Mouse (Mus musculus) heart, postnatal 14 days (tissue): Measurements from ENCODE around the gene Efcab9. TPM values are rescaled to one million over a fixed set of nuclear protein-coding genes. Genes with fewer than 3 reads are reported as not detected.
A peak's percentile ranks its signal among the peaks of the same experiment; 100 is the strongest.

Experiments used
- DNase-seq, 2 experiments: peaks; one replicate each; pipeline ENCODE4 v3.0.0; 2021 to 2022
- intact Hi-C: fragments of 180-260 bp; cut with DNase I; formaldehyde crosslinking; loops from one replicate; pipeline ENCODE4 v1.15.1; 2025
- total RNA-seq, 2 experiments: library from RNA; stranded (reverse); gene quantifications; 2 replicates each; pipeline ENCODE4 v1.2.3; 2021

Efcab9 gene
- total RNA-seq, 2 experiments from 2014 or later = 0.57 to 0.68 TPM

DNA sequence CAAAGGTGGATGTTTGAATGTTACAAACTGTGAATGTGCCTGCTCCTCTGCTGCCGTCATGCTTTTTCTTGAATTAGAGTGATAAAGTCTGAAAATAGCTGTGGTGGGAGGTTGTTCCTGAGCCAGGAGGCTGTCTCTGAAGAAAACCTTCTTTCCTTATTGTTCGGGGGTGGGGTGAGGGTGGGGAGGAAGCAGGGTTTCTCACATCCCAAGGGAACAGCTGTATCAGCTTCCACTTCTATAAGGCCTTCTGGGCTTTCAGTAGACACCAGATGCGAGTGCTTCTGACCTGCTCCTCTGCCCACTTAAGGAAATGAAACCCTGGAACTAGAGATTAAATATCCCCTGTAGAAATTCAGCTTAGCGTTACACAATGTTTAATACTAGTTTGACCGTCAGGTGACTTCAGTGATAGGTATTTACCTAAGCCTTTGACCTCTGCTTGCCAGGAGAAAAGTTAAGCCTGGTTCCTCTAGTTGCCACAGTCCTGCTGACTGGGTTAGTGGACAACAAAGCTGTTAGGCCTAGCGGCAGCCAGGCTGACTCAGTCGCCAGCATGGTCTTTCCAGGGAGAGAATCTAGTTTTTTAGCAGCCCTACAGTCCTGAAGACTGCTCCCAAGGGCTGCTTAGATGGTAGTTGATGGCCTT, 26.7 kb downstream of the Efcab9 start:
- no peak for DNase-seq
- intact Hi-C loops = no loop called here

DNA sequence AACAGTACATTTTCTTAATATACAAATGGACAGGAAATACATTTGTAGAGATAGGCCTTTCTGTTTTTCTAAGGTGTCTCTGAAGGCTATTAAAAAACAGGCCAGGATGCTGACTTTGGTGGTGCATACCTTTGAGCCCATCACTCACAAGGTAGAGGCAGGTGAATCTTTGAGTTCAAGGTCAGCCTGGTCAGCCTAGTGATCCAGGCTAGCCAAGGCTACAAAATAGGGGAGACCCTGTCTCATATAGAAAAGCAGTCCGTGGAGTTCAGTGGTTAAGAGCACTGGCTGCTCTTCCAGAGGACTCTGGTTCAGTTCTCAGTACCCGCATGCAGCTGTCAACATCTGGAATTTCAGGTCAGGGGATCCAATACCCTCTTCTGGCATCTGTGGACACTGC, 28.2 kb downstream of the Efcab9 start:
- DNase-seq = no peak
- intact Hi-C loops = no loop called here

DNA sequence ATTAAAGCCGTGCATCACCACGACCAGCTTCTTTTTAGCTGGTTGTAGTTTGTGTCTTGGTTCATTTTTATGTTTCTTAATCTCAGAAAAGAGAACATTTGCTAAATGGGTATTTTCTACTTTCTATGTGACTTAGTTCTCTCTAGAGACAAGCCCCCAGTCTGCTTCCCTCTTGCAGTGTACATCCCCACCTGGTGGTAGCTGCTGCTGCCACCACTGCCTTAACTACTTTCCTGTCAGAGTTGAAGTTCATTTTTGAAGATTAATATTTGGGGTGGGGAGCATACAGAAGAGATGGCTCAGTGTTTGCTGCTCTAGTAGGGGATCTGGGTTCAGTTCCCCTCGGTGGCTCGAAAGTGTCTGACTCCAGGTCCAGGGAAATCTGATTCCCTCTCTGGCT, 31.9 kb downstream of the Efcab9 start:
- DNase-seq = no peak
- intact Hi-C loops = no loop called here

DNA sequence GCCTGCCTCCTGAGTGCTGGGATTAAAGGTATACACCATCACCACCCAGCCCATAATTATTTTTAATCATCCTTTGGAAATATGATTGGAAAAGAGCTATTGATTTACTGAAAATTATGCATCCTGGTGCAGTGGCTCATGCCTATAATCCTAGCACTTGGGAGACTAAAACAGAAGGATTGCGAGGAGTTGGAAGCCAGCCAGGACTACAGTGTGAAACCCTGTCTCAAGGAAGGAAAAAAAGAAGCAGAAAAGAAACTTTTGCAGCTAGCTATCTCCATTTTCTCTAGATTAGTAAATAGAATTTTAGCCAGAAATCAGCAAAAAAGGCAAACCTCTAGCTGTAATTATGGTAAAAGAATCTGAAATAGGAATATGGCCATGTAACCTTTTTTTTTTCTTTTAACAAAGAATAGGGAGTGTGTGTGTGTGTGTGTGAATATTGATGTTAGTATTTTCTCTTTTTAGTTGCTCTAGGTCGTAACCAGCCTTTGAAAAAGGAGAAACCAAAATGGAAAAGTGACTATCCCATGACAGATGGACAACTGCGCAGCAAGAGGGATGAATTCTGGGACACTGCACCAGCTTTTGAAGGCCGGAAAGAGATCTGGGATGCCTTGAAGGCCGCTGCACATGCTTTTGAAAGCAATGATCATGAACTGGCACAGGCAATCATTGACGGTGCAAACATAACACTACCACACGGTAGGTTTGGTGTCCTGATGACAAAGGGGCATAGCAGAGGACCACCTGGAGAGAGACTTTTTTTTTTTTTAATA, 32.9 kb downstream of the Efcab9 start:
- intact Hi-C loops = no loop called here

DNA sequence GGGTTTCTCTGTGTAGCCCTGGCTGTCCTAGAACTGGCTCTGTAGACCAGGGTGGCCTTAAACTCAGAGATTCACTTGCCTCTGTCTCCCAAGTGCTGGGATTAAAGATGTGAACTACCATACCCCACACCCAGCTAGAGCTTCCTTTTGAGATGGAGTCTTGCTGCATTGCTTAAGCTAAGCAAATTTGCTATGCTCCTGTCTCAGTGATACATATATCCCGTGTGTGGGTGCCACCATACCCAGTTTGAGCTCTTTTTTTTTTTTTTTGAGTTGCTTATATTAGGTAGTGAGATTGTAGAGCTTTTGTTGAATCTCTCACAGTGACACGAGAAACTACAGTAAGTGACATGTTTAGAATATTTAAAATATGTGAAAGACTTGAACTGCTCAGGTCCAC, 36.6 kb downstream of the Efcab9 start:
- intact Hi-C loops = no loop called here
- no peak for DNase-seq

More for the DNA sequence above, 32.9 kb downstream of the Efcab9 start:
- DNase-seq = peak; percentile 52 to 55

DNA sequence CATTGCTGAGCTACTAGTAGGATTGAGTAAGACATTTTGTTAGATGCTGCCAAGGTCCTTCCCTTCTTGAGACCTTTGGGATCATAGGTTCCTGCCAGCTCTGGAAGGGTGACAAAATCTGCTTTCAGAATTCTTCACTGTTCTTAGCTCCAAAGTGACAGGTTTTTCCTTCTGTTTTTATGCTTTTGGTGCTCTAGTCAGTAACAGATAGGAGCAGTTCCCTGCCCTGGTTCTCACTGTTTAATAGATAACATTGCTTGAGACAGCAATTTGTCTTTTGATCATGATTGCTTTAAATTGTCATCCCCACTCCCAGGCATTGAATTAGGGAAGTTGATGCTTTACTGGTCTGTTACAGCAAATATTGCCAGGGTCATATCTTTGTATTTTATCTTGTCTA, 38.6 kb downstream of the Efcab9 start:
- intact Hi-C loops = loop anchor here (5.0 kb wide), 1 partner anchor 36 kb away; the partner anchor contains the start of gene Ubtd2
- DNase-seq = peak; percentile 30 to 33

DNA sequence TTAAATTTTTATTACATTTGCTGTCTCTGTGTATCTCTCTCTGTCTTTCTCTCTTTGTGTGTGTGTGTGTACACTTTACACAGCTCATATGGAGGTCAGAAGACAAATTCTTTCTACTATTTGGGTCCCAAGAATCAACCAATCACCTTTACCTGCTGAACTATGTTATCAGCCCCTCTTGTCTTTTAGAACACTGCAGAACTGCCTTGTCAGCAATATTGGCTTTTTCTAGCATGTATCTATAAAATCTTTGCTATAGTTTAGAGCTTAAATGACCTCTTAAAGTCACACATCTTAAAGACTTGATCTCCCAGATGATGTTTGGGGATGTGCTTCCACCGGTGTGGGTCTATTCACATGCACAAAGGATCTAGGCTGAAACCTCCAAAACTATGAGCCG, 40.8 kb downstream of the Efcab9 start:
- intact Hi-C loops = loop anchor here (5.0 kb wide), 1 partner anchor 34 kb away; the partner anchor contains the start of gene Ubtd2
- DNase-seq = no peak

DNA sequence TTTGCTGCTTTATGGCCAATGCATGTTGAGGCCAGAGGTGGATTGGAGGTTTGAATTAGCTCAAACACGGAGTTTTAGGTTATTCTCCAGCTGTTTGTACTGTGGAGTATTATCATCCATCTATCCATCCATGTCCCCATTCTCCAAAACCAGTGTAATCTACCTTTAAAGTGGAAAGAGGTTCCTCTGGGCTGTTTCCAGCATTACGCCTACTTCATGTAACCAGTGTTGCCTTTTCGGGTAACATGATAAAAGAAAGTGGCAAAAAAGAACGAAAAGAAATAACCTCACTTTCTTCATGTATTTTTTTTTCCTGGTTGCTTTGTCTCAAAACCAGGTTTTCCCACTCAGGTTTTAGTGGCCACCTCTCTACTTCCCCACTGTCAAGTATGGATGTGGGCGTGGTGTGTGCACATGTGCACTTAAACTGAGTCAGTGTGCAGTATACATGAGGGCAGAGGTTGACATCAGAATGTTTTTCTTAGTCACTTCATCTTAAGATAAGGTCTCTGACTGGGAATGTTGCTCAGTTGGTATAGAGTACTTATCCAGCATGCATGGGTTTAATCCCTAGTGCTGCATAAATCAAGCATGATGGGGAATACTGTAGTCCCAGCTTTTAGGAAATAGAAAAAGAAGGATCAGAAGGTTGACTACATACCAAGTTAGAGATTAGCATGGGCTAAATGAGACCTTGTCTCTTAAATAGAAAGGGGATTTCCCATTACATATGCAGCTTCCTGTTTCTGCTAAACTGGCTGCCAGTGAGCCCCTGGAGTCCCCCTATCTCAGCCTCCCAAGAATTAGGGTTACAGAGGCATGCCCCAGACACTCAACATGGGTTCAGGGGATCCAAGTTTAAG, 42.8 kb downstream of the Efcab9 start:
- no peak for DNase-seq
- intact Hi-C loops = no loop called here

DNA sequence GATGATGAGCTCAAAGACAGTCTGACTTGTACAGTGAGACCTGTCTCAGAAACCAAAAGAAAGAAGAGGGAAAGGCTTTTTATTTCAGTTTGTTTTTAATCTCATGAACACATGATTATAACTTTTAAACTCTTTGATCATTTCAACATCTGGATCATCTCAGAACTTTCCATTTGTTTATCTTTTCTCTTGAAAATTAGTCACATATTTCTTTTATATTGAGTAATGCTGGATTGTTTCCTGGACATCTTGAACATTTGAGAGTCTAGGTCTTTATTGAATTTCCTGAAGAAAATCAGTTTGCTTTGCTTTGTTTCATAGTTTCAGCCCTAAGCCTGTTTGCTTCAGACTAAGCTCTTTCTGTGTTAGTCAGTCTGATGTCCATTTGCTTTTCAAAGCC, 43.5 kb downstream of the Efcab9 start:
- intact Hi-C loops = no loop called here
- DNase-seq = no peak

DNA sequence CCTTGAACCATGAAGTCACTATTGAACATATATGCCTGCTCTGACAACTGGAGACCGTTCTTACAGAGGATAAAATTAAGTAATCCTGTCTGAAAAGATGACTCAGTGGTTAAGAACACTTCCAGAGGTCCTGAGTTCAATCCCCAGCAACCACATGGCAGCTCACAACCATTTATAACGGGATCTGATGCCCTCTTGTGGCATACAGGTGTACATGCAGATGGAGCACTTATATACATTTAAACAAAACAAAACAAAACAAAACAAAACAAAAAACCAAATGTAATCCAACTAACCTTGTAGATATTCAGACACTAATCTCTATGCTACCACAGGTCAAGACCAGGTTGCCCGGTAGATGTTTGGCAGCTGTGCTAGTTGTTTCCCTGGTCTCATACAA, 44.4 kb downstream of the Efcab9 start:
- intact Hi-C loops = no loop called here

DNA sequence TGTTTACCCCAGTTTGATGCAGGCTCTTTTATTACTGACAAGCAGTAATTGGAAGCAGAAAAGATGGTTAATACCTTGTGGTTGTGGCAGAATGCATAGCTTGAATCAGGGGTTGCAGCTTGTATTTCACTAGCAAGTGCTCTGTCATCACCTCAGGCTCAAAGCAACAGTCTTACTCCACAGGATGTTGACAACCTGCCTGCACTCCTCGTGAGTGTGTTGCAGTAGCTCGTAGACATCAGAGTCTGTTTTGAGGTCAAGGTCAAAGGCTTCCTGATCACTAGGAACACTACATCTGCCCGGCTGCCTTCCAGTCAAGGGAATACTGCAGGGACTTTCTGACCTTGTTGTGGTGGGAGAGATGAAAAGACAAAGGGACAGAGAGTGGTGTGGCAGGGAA, 45.3 kb downstream of the Efcab9 start:
- no peak for DNase-seq
- intact Hi-C loops = no loop called here

More for the DNA sequence above, 44.4 kb downstream of the Efcab9 start:
- DNase-seq = no peak

DNA sequence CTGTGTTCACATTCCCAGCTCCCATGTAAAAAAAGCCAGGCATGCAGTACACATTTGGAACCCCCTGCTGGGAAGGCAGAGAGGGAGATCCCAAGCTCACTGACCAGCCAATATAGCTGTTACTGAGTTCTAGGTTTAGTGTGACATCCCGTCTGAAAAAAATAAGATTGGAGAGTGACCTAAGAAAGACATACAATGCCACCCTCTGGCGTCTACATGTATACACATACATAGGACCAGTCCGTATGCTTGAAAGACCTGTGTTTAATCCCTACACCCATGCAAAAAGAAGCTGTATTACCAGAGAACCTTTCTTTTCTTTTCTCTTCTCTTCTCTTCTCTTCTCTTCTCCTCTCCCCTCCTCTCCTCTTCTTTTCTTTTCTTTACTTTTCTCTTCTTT, 46.6 kb downstream of the Efcab9 start:
- no peak for DNase-seq
- intact Hi-C loops = no loop called here

DNA sequence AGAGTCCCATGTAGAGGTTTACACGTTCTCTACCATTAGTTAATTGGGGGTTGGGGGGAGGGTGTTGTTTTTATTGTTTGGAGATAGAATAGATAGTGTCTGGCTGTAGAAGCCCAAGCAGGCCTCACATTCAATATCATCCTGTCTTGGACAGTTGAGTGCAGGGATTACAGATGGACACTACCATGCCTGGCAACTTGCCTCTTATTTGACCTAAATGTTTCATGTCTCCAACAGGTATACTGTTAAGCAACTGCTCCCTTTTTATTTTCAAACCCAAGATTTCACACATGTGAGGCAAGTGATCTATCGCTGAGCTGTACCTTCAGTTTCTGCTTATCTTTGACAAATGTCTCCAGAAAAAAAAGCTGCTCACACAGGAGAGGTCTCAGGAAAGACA, 50.4 kb downstream of the Efcab9 start:
- intact Hi-C loops = no loop called here
- DNase-seq = no peak

DNA sequence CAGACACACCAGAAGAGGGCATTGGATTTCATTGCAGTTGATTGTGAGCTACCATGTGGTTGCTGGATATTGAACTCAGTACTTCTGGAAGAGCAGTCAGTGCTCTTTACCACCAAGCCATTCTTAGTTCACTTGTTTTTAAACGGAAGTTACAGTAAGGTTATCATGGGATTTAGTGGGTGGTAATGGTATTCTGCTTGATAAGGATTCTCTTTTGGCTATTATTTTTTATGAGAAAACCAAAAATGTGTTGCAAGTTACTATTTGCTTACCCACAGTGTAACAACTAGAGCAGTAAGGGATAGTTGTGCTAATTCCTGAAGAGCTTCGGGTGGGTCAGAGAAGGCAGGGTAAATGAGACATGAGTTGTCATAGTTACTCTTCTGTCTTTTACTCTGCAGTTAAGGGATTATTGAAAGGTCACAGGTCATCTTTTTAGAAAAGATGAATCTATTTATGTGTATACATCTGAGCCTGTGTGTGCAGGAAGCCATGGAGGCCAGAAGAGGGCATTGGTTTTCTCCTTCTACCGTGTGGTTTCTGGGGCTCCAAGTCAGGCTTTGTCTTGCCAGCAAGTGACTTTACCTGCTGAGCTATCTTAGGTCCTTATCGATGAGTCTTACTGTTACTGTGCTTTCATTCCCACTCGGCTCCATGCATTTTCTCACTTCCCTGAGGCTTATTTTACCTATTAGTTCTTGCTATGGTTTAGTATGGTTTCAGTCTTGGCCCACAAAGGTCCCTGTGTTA, 56.2 kb downstream of the Efcab9 start:
- no peak for DNase-seq
- intact Hi-C loops = no loop called here

DNA sequence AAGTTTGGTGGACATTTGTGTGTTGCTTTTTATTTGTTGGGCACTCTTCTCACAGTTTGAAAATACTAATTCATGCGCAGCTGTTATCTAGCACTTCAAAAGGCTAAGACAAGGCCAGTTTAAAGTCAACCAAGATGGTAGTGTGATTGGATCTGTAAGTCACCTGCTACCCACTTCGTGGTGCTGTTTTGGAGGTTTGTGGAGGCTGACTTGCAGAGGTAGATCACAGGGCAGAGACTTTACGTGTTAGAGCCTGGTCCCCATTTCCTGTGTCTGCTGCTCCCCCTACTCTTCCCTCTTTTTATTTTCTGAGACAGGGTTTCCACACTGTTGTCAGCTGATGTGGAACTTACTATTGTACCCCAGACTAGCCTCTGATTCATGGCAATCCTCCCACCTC, 57.2 kb downstream of the Efcab9 start:
- intact Hi-C loops = no loop called here
- no peak for DNase-seq

Other genes with a start within 250 kb of the Efcab9 start
- over 10,000 TPM; 19,140 to 26,056 TPM for gene Hba-a1, start 248.6 kb downstream of the Efcab9 start, total RNA-seq
- gene Hbq1b, start 245.1 kb downstream of the Efcab9 start, total RNA-seq = 1 to 10 TPM; 2.9 TPM
- over 10,000 TPM; 17,559 to 24,540 TPM for gene Hba-a2, start 235.6 kb downstream of the Efcab9 start, total RNA-seq
- gene Hbq1a, start 232.0 kb downstream of the Efcab9 start, total RNA-seq = 1 to 10 TPM; 1.7 to 2.0 TPM
- gene Sh3pxd2b, start 184.3 kb downstream of the Efcab9 start, total RNA-seq = 10 to 100 TPM; 13.3 to 17.4 TPM
- gene Ubtd2, start 76.7 kb downstream of the Efcab9 start, total RNA-seq = 10 to 100 TPM; 10.9 to 11.8 TPM
- gene Stk10, start 1.2 kb upstream of the Efcab9 start, total RNA-seq = 10 to 100 TPM; 14.3 to 14.5 TPM
- gene Fbxw11, start 110.6 kb upstream of the Efcab9 start, total RNA-seq = 10 to 100 TPM; 51.0 to 55.4 TPM